Mouse (Mus musculus) bone marrow macrophage, adult 2 months (primary cell): ENCODE data around the gene Arhgap32.

Source experiments
- CTCF ChIP-seq: IDR thresholded peaks from 2 replicates; pipeline ENCODE4 v1.5.1; 2012; ENCODE audit warnings: low read depth, mild to moderate bottlenecking, low read length, moderate library complexity
- POLR2A ChIP-seq: IDR thresholded peaks from 2 replicates; pipeline ENCODE4 v1.6.1; 2012; ENCODE audit warnings: mild to moderate bottlenecking, low read depth, low read length, borderline replicate concordance

DNA sequence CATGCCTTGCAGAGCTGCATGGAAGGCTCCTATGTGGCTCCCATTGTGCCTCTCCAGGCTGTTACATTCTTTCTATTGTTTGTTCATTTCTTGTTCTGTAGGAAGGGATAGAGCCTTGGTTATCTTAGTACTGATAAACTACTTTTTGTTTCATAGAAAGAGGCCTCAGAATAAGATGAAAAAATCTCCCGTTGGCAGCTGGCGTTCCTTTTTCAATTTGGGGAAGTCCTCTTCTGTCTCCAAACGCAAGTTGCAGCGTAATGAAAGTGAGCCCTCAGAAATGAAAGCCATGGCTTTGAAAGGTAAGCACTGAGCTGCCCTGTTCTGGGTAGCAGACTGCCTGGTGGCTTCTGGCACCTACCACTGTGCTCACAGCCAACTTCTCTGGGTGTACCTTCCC, 134.6 kb downstream of the Arhgap32 start:
- TF ChIP-seq POLR2A (no peak), CTCF (no peak)
